Mouse (Mus musculus) hindbrain, embryonic 10.5 days (tissue): ENCODE measurements around the gene Foxn1. TPM values are rescaled to one million over a fixed set of nuclear protein-coding genes. Genes with fewer than 3 reads are reported as not detected.
A peak's percentile ranks its signal among the peaks of the same experiment; 100 is the strongest.

Source experiments
- DNase-seq: peaks from one replicate; pipeline ENCODE4 v3.0.0-alpha.2; 2017; ENCODE audit warnings: low spot score
- H3K27ac ChIP-seq: fragments of 300-500 bp; sonication (generic); 2 replicates; pipeline ENCODE4 v1.5.1; 2016; ENCODE audit warnings: mild to moderate bottlenecking, moderate library complexity
- H3K27me3 ChIP-seq: fragments of 300-500 bp; sonication (generic); 2 replicates; pipeline ENCODE4 v1.6.1; 2016; ENCODE audit warnings: mild to moderate bottlenecking; ENCODE audit not compliant: poor library complexity, insufficient read depth, severe bottlenecking
- H3K36me3 ChIP-seq: fragments of 300-500 bp; sonication (generic); 2 replicates; pipeline ENCODE4 v1.6.1; 2016; ENCODE audit warnings: mild to moderate bottlenecking, moderate library complexity
- H3K4me1 ChIP-seq: fragments of 300-500 bp; sonication (generic); replicated peaks from 2 replicates; pipeline ENCODE4 v1.6.1; 2016; ENCODE audit warnings: mild to moderate bottlenecking
- H3K4me3 ChIP-seq: fragments of 300-500 bp; sonication (generic); 2 replicates; pipeline ENCODE4 v1.5.1; 2016; ENCODE audit warnings: mild to moderate bottlenecking, moderate library complexity
- H3K9me3 ChIP-seq: fragments of 300-500 bp; sonication (generic); 2 replicates; pipeline ENCODE4 v1.6.1; 2016; ENCODE audit warnings: mild to moderate bottlenecking, moderate library complexity
- WGBS: fragments of 180-500 bp; shearing (Covaris S2); methylation state at CpG from one replicate; pipeline ENCODE4 v1.1.7; 2016; 5-methylcytosine and 5-hydroxymethylcytosine counted together
- polyA plus RNA-seq: library from polyadenylated mRNA; unstranded; fragments of >200 nt; fragmentation: Nextera tagmentation; extraction: Ambion mirVana; gene quantifications from 2 replicates; pipeline ENCODE4 v1.2.1, GENCODE M21; 2016

Gene Foxn1
- polyA plus RNA-seq, 1 experiment from 2014 or later, result not detected

DNA sequence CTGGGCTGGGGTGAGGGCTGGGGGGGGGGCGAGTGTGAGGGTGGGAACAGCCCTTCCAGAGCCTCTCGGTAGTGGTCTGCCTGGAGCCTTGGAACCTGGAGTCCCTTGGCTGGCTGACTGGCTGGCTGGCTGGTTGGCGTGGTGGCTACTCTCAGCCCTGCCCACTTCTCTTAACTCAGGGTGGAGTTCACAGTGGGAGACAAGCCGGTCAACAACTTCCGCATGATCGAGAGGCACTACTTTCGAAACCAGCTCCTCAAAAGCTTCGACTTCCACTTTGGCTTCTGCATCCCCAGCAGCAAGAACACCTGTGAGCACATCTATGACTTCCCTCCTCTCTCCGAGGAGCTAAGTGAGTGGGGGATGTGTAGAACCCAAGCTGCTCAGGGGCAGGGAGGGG is 38.5 kb downstream of the Foxn1 start:
- no peaks in the 10 kb centered on the region for H3K27me3 ChIP-seq
- H3K27ac ChIP-seq, result no peak overlapping the region
- WGBS, result 76% methylated on average over 9 of the region's 9 CpGs
- DNase-seq, result no peak
- peaks cover 61% of the 10 kb centered on the region for H3K4me1 ChIP-seq
- no peak overlapping the region for H3K4me3 ChIP-seq
- H3K9me3 ChIP-seq, result no peaks in the 10 kb centered on the region
- peaks cover 41% of the 10 kb centered on the region for H3K36me3 ChIP-seq

DNA sequence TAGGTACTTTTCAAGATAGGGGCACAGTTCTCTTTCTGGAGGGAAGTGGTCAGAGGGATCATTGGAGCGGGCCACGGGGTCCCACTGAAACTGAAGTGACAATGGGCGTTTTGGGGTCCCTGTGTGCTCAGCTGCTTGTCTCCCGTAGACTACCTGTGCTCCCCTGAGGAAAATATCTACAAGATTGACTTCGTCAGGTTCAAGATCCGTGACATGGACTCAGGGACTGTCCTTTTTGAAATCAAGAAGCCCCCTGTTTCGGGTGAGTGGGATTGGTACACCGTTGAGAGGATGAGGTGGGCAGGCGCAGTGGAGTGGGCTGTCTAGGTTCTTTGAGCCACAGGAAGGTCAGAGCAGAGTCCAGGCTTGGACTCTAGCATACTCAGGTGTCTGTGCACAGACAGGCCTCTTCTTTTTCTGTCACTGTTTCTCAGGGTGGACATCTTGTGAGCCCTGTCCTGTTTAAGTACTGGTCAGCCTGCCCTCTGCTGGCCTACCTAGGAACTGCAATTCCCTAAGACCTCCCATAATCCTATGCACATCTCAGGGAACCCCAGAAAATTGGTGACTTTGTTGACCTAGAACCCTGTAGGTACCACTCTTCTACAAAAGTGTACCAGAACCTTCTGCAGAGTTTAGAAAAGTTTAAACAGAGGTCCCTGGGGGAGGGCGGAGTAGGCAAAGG is 39.1 kb downstream of the Foxn1 start:
- peaks cover 41% of the 10 kb centered on the region for H3K36me3 ChIP-seq
- H3K4me3 ChIP-seq, result no peak overlapping the region
- no peak overlapping the region; the same call in 1 of the 2 replicates for H3K27ac ChIP-seq
- H3K27me3 ChIP-seq, result no peaks in the 10 kb centered on the region
- WGBS, result 89% methylated on average over 10 of the region's 10 CpGs
- H3K9me3 ChIP-seq, result no peaks in the 10 kb centered on the region
- DNase-seq, result peak; percentile 76
- peaks cover 64% of the 10 kb centered on the region for H3K4me1 ChIP-seq

DNA sequence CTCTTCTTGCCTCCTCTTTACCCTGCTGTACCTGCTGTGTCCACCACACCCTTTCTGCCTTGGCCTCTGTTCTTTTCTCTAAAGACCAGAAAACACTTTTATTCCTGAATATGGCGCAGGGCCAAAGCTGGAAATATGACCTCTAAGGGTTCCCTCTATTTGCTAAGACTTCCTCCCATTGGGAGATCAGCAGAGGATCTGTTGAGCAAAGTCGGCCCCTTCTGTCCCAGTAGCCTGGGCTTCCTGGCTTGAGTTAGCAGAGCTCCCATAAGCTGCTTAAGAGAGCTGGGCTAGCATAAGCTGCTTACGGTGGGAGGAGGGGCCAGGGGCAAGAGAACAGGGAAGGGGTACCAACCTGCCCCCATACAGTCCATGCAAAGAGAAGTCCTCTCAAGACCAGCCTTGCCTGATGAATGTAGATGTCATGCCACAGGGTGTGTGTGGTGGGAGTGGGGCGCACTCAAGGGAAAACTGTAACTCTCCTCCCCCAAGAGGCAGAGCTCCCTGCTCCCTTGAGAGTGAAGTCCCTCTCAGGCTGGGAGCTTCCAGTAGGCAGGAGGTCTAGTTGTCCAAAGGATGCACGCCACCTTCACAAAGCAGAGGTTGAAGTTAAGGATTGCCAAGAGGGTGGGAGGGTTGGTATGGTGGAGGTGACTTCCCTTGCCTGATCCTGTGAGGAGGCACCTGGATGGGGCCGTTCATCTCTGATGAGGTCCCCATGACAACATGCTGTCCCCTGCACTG is 39.9 kb downstream of the Foxn1 start:
- no peak overlapping the region for H3K4me3 ChIP-seq
- no peak overlapping the region; the same call in 1 of the 2 replicates for H3K27ac ChIP-seq
- no peaks in the 10 kb centered on the region for H3K27me3 ChIP-seq
- 87% methylated on average over 6 of the region's 6 CpGs for WGBS
- H3K4me1 ChIP-seq, result peaks cover 64% of the 10 kb centered on the region
- DNase-seq, result no peak
- peaks cover 46% of the 10 kb centered on the region for H3K36me3 ChIP-seq
- H3K9me3 ChIP-seq, result no peaks in the 10 kb centered on the region

DNA sequence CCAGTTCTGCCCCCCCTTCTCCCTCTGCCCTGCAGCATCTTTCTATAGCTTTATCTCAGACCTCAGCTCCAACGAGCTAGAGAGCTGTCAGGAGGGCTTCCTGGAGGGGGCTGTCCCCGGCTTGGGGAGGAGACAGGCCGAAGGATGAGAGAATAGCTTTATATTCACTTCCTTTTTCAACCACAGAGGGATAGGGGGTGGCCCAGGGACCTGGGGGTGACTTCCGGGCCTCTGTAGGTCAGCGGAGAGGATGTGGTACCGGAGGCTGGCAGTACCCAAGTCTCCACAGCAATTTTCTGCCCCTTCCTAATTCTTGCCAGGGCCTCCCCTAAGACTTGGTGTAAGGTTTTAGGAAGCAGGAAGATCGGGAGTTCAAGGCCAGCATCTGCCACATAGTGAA is 40.6 kb downstream of the Foxn1 start:
- no peaks in the 10 kb centered on the region for H3K27me3 ChIP-seq
- peak overlapping the region; percentile 50; the same call in 1 of the 2 replicates for H3K27ac ChIP-seq
- peaks cover 64% of the 10 kb centered on the region for H3K4me1 ChIP-seq
- WGBS, result 86% methylated on average over 7 of the region's 7 CpGs
- peaks cover 53% of the 10 kb centered on the region for H3K36me3 ChIP-seq
- no peaks in the 10 kb centered on the region for H3K9me3 ChIP-seq
- no peak for DNase-seq
- H3K4me3 ChIP-seq, result no peak overlapping the region

DNA sequence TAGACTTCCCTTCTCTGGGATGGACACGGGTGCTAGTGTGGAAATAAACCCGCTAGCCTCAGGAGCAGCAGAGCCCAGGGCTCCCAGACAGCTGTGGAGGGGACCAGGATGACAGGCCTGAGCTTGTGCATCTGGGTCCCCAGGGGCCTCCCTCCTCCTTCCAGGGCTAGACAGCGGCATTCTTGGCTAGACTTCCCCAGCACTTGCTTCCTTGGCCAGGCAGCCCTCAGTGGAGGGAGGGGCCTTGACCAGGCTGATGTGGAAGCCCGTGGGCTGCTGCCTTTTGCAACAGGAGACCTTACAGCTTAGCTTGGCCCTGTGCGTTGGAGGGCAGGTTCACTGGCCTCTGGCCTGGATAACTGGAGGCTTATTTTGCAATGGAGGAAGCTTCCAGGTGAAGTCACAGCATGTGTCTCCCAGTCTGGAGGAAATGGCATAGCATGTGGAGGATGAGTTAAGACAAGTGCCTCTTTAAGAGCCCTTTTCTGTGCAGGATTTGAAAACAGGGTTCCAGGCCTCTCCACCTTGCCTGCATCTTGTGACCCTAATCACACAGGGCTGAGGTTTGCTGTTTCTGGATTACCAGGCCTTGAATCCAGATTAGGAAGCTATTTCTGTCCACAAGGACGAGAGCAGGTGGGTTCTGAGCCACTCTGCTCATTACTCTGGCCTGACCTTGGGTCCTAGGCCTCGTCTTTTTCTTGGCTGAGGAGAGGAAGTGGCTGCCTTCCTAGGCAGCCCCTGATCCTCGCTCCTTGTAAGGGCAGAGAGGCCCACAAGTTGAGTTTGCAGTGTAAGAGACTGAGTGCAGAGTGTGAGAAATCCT is 41.3 kb downstream of the Foxn1 start:
- peaks cover 59% of the 10 kb centered on the region for H3K36me3 ChIP-seq
- no peaks in the 10 kb centered on the region for H3K9me3 ChIP-seq
- H3K27ac ChIP-seq, result peak overlapping the region; percentile 1; the same call in 1 of the 2 replicates
- 64% methylated on average over 8 of the region's 8 CpGs for WGBS
- H3K27me3 ChIP-seq, result no peaks in the 10 kb centered on the region
- peak; percentile 14 for DNase-seq
- peaks cover 64% of the 10 kb centered on the region for H3K4me1 ChIP-seq
- H3K4me3 ChIP-seq, result peak overlapping the region; percentile 12; the same call in 1 of the 2 replicates

- no peaks in the 10 kb centered on the region for H3K27me3 ChIP-seq
- WGBS, result 85% methylated on average over 6 of the region's 6 CpGs
- no peaks in the 10 kb centered on the region for H3K9me3 ChIP-seq
- H3K4me1 ChIP-seq, result peaks cover 59% of the 10 kb centered on the region
- H3K27ac ChIP-seq, result peak overlapping the region; percentile 97
- no peak for DNase-seq
- H3K4me3 ChIP-seq, result peak overlapping the region; percentile 92
- peaks cover 59% of the 10 kb centered on the region for H3K36me3 ChIP-seq
Observed at GRCm38 (mm10) chr11:78344328-78344889, 41.9 kb downstream of the Foxn1 start.

GRCm38 (mm10) chr11:78343381-78344327 is 42.7 kb downstream of the Foxn1 start, which contains the start of gene Unc119:
Gene Unc119, plus strand, starts transcription at chr11:78343482.
- Histone ChIP-seq H3K36me3 (peaks cover 59% of the 10 kb centered on the region), H3K9me3 (no peaks in the 10 kb centered on the region), H3K27ac (peak within 1 kb of the TSS; percentile 97), H3K27me3 (no peaks in the 10 kb centered on the region), H3K4me3 (peak within 1 kb of the TSS; percentile 92), H3K4me1 (peaks cover 58% of the 10 kb centered on the region)
- WGBS, result 2% methylated on average over 66 of the region's 66 CpGs
- DNase-seq, result peak; percentile 82

DNA sequence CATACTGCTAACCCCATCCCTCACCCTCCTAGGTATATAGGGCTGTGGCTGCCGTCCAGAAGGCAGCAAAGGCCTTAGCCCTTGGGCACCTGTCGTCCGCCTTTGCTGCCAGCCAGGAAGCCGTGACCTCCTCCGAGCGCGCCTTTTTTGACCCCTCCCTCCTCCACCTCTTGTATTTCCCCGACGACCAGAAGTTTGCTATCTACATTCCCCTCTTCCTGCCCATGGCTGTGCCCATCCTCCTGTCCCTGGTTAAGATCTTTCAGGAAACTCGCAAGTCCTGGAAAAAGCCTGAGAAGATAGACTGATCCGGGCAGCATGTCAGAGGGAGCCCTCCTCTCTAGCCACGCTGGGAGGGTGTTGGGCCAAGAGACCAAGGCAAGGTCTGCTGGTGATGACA is 44.7 kb downstream of the Foxn1 start:
- DNase-seq, result no peak
- 85% methylated on average over 12 of the region's 12 CpGs for WGBS
- Histone ChIP-seq H3K4me3 (no peak overlapping the region), H3K4me1 (peaks cover 40% of the 10 kb centered on the region), H3K9me3 (no peaks in the 10 kb centered on the region), H3K27me3 (no peaks in the 10 kb centered on the region), H3K36me3 (peaks cover 62% of the 10 kb centered on the region), H3K27ac (no peak overlapping the region)

DNA sequence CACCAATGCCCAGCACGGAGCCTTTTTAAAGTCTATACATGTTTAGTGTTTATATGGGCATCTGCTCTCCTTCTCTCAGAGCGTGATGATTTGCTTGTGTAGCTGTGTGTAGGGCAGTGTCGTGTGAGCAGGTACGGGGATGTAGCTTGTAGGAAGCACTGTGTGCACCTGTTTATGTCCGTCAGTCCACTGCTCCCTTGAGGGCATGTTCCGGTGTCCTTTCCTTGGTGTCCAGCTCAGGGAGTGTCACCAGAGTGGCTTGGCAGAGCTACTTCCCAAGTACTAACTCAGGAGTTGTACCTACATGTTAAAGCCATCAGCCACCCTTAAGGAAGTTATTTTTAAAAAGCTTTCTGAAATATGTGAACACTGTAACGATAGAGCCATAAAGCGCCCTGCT is 49.3 kb downstream of the Foxn1 start:
- peaks cover 95% of the 10 kb centered on the region for H3K36me3 ChIP-seq
- no peaks in the 10 kb centered on the region for H3K4me1 ChIP-seq
- H3K9me3 ChIP-seq, result no peaks in the 10 kb centered on the region
- WGBS, result 96% methylated on average over 8 of the region's 8 CpGs
- no peaks in the 10 kb centered on the region for H3K27me3 ChIP-seq
- no peak overlapping the region for H3K4me3 ChIP-seq
- no peak overlapping the region for H3K27ac ChIP-seq
- no peak for DNase-seq

DNA sequence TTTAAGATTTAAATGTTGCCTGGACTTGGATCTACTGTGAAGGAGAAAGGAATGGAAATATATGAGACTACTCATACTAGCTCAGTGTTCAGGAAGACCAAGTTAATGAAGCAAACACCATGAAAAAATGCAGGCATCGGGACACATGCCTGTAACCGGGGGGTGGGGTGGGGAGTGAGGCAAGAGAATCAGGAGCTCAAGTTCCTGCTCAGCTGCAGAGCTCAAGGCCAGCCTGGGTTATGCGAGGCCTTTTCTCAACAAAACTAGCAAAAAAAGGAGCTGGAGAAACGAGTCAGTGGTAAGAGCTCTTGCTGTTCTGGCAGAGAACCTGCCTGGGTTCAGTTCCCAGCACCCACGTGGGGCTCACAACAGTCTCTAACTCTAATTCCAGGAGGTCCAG is 52.4 kb downstream of the Foxn1 start:
- no peaks in the 10 kb centered on the region for H3K27me3 ChIP-seq
- H3K36me3 ChIP-seq, result peaks cover 68% of the 10 kb centered on the region
- H3K9me3 ChIP-seq, result no peaks in the 10 kb centered on the region
- no peak overlapping the region for H3K4me3 ChIP-seq
- peaks cover 8% of the 10 kb centered on the region for H3K4me1 ChIP-seq
- WGBS, result 92% methylated on average over 5 of the region's 5 CpGs
- no peak for DNase-seq
- no peak overlapping the region for H3K27ac ChIP-seq

DNA sequence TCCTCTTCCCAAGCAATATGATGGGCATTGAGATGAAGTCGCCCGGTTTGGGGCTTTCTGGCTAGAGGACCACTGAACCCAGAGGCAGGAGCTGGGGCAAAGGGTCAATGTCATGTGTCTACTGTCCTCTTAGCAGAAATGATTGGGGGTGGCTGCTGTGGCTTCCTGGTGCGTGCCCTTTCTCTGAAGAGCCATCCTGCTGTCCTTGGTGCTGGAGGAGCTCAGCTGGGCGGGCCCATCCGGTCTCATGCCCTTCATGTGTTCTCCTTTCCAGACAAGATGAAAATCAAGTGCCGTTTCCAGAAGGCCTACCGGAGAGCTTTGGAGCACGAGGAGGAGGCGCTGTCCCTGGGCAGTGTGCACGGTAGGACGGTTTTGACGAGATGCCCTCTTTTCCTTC is 53.7 kb downstream of the Foxn1 start:
- H3K9me3 ChIP-seq, result no peaks in the 10 kb centered on the region
- no peak overlapping the region for H3K4me3 ChIP-seq
- 95% methylated on average over 12 of the region's 12 CpGs for WGBS
- H3K36me3 ChIP-seq, result peaks cover 57% of the 10 kb centered on the region
- no peak for DNase-seq
- H3K27me3 ChIP-seq, result no peaks in the 10 kb centered on the region
- peaks cover 13% of the 10 kb centered on the region for H3K4me1 ChIP-seq
- no peak overlapping the region for H3K27ac ChIP-seq
